Mouse (Mus musculus) midbrain, postnatal 0 days (tissue): ENCODE data around the gene Adm. TPM values are rescaled to one million over a fixed set of nuclear protein-coding genes. Genes with fewer than 3 reads are reported as not detected.
A peak's percentile ranks its signal among the peaks of the same experiment; 100 is the strongest.
"Not testable (repeated sequence)": the region's sequence is repeated elsewhere in the genome, so short reads cannot be mapped to it uniquely, and the experiment has no call there.

Experiments
- ATAC-seq: fragments of 200-750 bp; cut with Nextera tagmentation; 2 replicates; pipeline ENCODE4 v1.8.0; 2017; ENCODE audit warnings: moderate number of reproducible peaks, mild to moderate bottlenecking, moderate TSS enrichment, moderate library complexity; ENCODE audit not compliant: low FRiP score
- DNase-seq: peaks from one replicate; pipeline ENCODE4 v3.0.0-alpha.2; 2015; ENCODE audit warnings: low spot score
- H3K27ac ChIP-seq: fragments of 300-500 bp; sonication (generic); 2 replicates; pipeline ENCODE4 v1.5.1; 2014; ENCODE audit warnings: low read depth, mild to moderate bottlenecking, low read length, mixed read lengths
- H3K27me3 ChIP-seq: fragments of 300-500 bp; sonication (generic); 2 replicates; pipeline ENCODE4 v1.6.1; 2014; ENCODE audit warnings: low read length, control low read depth, mixed read lengths; ENCODE audit not compliant: insufficient read depth
- H3K36me3 ChIP-seq: fragments of 300-500 bp; sonication (generic); 2 replicates; pipeline ENCODE4 v1.6.1; 2014; ENCODE audit warnings: low read length, control low read depth, mixed read lengths; ENCODE audit not compliant: insufficient read depth
- H3K4me1 ChIP-seq: fragments of 300-500 bp; sonication (generic); 2 replicates; pipeline ENCODE4 v1.6.1; 2014; ENCODE audit warnings: mild to moderate bottlenecking, control low read depth, antibody characterized with exemption, low read length, mixed read lengths; ENCODE audit not compliant: insufficient read depth
- H3K4me2 ChIP-seq: fragments of 300-500 bp; sonication (generic); 2 replicates; pipeline ENCODE4 v1.6.1; 2014; ENCODE audit warnings: low read depth, mild to moderate bottlenecking, low read length, mixed read lengths; ENCODE audit not compliant: poor library complexity, severe bottlenecking
- H3K4me3 ChIP-seq: fragments of 300-500 bp; sonication (generic); 2 replicates; pipeline ENCODE4 v1.5.1; 2014; ENCODE audit warnings: low read depth, mild to moderate bottlenecking, low read length, moderate library complexity
- H3K9ac ChIP-seq: fragments of 300-500 bp; sonication (generic); replicated peaks from 2 replicates; pipeline ENCODE4 v1.6.1; 2014; ENCODE audit warnings: mild to moderate bottlenecking, low read length, moderate library complexity, mixed read lengths; ENCODE audit not compliant: poor library complexity, severe bottlenecking
- H3K9me3 ChIP-seq: fragments of 300-500 bp; sonication (generic); 2 replicates; pipeline ENCODE4 v1.6.1; 2016; ENCODE audit warnings: low read length, control low read depth
- CTCF ChIP-seq: IDR thresholded peaks from 2 replicates; pipeline ENCODE4 v1.5.1; 2016; ENCODE audit warnings: antibody characterized with exemption, mild to moderate bottlenecking
- WGBS: fragments of 180-500 bp; shearing (Covaris S2); extraction: QIAGEN DNeasy Blood & Tissue Kit; methylation state at CpG from one replicate; pipeline ENCODE4 v1.1.7; 2014; 5-methylcytosine and 5-hydroxymethylcytosine counted together
- polyA plus RNA-seq: library from polyadenylated mRNA; unstranded; fragments of >200 nt; fragmentation: Nextera tagmentation; extraction: Ambion mirVana; gene quantifications from 2 replicates; pipeline ENCODE4 v1.2.1, GENCODE M21; 2015
- total RNA-seq: library from RNA; depleted of rRNA; stranded (reverse); fragments of >200 nt; gene quantifications from 2 replicates; pipeline ENCODE4 v1.2.3, GENCODE M21; 2014; rRNA removed

Adm gene
- total RNA-seq (0.82 and 1.2 TPM in 2 replicates), polyA plus RNA-seq (2.5 and 2.6 TPM in 2 replicates)

DNA sequence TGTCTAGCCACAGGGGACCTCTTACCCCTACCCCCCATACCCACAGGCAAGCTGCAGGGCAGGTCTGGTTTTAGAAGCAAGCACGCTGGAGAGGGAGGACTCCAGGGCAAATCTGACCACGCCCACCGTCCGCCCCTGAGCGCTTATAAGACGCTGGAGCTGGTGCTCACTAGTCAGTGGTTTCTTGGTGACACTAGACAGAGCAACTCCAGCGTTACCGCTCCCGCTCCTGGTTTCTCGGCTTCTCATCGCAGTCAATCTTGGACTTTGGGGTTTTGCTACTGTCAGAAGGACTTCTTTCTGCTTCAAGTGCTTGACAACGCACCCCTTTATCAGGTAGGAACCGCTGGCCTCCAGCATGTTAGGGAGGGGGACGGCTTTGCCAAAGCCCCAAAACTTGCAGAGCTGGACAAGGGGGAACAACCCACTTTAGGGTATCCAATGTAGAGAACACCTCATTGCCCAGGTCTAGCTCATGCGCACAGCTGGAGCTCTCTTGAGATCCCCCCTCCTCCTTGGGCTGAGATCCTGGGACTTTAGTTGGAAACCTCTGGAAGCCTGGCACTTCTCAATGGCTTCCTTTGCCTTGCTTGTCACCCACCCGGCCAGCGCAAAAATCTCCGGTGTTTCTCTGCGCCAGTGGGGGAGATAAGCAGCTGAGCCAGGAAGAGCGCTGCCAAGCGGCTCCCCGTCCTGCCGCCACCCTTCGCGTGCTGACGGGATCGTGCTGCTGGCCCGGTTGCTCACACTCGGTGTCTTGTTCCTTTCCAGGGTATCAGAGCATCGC lies at the start of gene Adm:
Gene Adm (plus strand): TSS at position 176 of the 787 bp plus-strand sequence.
- Histone ChIP-seq H3K36me3 (no peaks in the 10 kb centered on the region), H3K4me3 (peak within 1 kb of the TSS; percentile 40), H3K9ac (peak within 1 kb of the TSS; percentile 39; the same call in 1 of the 2 replicates), H3K4me2 (peak within 1 kb of the TSS; percentile 88), H3K9me3 (no peaks in the 10 kb centered on the region), H3K27ac (no peak within 1 kb of the TSS), H3K27me3 (peaks cover 51% of the 10 kb centered on the region), H3K4me1 (peaks cover 20% of the 10 kb centered on the region; the same call in 1 of the 2 replicates)
- DNase-seq (peak; percentile 55), ATAC-seq (no peak)
- TF ChIP-seq CTCF, result no peak
- 2% methylated on average over 30 of the region's 30 CpGs for WGBS

DNA sequence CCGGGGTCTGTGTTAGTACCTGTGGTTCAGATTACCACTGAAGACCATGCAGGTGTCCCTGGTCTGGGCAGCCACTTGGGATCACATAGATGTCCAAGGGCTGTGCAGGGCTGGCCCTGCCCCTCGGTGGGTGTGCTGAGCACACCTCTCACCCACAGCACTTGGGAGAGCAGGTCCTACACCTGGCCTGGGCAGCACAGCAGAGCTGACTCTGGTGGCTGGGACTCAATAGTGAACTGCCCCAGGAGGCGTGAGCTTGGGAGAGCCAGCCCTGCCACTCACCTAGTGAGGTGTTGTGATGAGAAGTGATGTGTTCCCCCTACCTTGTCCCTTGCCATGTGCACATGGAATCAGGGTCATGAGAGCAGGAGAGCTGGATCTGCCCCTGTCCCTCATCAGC lies 43.8 kb upstream of the Adm start:
- 100% methylated on average over 3 of the region's 3 CpGs for WGBS

DNA sequence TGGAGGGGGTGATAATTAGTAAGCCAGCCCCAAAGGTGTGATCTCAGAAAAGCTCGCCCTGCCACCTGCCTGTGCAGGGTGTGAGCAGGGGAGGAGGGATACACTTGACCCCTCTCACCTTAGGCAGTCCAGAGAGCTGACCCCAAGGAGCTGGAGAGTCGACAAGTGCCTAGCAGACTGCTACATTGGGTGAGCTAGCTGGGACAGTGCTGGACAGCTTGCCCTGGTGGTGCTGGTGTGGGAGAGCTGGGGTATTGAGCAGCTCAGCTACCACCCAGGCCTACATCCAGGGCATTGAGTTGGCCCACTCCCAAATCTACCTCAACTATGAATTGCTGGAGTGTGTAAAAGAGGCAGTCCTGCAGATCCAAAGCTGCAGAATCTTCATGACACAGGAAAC lies 43.3 kb upstream of the Adm start:
- Histone ChIP-seq H3K36me3 (no peaks in the 10 kb centered on the region), H3K9ac (no peak overlapping the region), H3K27me3 (no peaks in the 10 kb centered on the region), H3K27ac (no peak overlapping the region), H3K4me1 (no peaks in the 10 kb centered on the region), H3K9me3 (no peaks in the 10 kb centered on the region), H3K4me2 (no peak overlapping the region), H3K4me3 (no peak overlapping the region)
- 80% methylated on average over 2 of the region's 2 CpGs for WGBS
- no peak for DNase-seq
- no peak for ATAC-seq
- no peak for TF ChIP-seq CTCF

More for the DNA sequence above, 43.8 kb upstream of the Adm start:
- ATAC-seq, result no peak
- Histone ChIP-seq H3K9me3 (no peaks in the 10 kb centered on the region), H3K36me3 (no peaks in the 10 kb centered on the region), H3K27me3 (no peaks in the 10 kb centered on the region), H3K9ac (no peak overlapping the region), H3K4me3 (no peak overlapping the region), H3K27ac (no peak overlapping the region), H3K4me1 (no peaks in the 10 kb centered on the region), H3K4me2 (no peak overlapping the region)
- no peak for DNase-seq
- TF ChIP-seq CTCF, result no peak

DNA sequence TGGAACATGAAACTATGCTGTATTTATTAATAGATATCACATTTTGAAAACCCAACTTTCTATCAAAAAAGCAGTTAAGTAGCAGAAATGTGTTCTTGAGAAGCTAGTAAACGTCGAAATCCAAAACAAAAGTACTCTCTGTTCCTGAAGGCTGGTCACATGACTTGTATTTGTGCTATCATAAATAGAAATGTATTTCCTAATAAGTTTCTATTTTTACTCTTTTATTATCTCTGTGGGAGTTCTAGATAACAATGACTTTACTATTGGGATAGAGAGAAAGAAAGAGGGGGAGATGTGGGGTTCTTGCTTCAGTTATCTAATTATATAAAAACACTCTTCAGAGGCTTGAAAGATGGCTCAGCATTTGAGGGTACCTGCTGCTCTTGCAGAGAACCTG lies 42.2 kb upstream of the Adm start:
- H3K27ac ChIP-seq, result no peak overlapping the region
- no peak for ATAC-seq

DNA sequence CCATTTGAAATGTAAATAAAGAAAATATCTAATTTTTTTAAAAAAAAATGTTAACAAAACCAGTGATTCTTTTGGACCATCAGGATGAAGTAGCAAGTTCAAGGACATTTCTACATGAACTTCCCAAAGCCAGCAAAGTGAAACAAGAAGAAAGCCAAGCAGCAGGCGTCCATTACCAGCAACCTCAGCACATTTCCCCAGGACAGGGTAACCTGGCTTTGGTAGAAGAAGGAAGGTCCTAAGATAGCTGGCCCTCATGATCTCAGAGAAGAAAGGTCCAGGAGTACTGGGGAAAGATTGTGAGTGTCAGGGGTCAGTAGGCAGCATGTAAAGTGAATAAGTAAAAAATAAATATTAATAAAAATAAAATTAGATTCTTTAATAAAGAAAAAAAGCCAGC lies 39.7 kb upstream of the Adm start:
- 89% methylated on average over 1 of the region's 1 CpGs for WGBS
- no peak for TF ChIP-seq CTCF
- ATAC-seq, result no peak

More for the DNA sequence above, 42.2 kb upstream of the Adm start:
- no peak overlapping the region for H3K4me2 ChIP-seq
- no peaks in the 10 kb centered on the region for H3K4me1 ChIP-seq
- 75% methylated on average over 2 of the region's 2 CpGs for WGBS
- no peaks in the 10 kb centered on the region for H3K36me3 ChIP-seq
- H3K9ac ChIP-seq, result no peak overlapping the region
- H3K27me3 ChIP-seq, result no peaks in the 10 kb centered on the region
- H3K4me3 ChIP-seq, result no peak overlapping the region
- TF ChIP-seq CTCF, result no peak
- H3K9me3 ChIP-seq, result no peaks in the 10 kb centered on the region
- DNase-seq, result no peak

DNA sequence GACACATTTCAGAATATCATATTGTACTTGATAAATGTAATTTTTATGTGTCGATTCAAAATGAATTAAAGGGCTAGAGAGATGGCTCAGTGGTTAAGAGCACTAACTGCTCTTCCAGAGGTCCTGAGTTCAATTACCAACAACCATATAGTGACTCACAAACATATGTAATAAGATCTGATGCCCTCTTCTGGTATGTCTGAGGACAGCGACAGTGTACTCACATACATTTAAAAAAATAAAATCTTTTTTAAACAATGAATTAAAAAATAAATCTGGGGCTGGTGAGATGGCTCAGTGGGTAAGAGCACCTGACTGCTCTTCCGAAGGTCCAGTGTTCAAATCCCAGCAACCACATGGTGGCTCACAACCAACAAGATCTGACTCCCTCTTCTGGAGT lies 33.5 kb upstream of the Adm start:
- 95% methylated on average over 3 of the region's 3 CpGs for WGBS
- not testable (repeated sequence) for H3K4me1 ChIP-seq, H3K9me3 ChIP-seq, DNase-seq, H3K4me3 ChIP-seq, ATAC-seq, H3K27ac ChIP-seq, H3K27me3 ChIP-seq, H3K9ac ChIP-seq, H3K36me3 ChIP-seq, H3K4me2 ChIP-seq

More for the DNA sequence above, 39.7 kb upstream of the Adm start:
- Histone ChIP-seq H3K4me3 (no peak overlapping the region), H3K9ac (no peak overlapping the region), H3K36me3 (no peaks in the 10 kb centered on the region), H3K27ac (no peak overlapping the region), H3K4me1 (no peaks in the 10 kb centered on the region), H3K27me3 (no peaks in the 10 kb centered on the region), H3K9me3 (no peaks in the 10 kb centered on the region), H3K4me2 (no peak overlapping the region)
- DNase-seq, result no peak
